Mouse (Mus musculus) gastrocnemius, adult 8-10 months (tissue): ENCODE results near the gene Dppa4. TPM values are rescaled to one million over a fixed set of nuclear protein-coding genes. Genes with fewer than 3 reads are reported as not detected.

ENCODE experiments used
- DNase-seq, 2 experiments: peaks; one replicate each; pipeline ENCODE4 v3.0.0; 2022; ENCODE audit warnings: low spot score in 2 of 2
- total RNA-seq, 4 experiments: library from RNA; stranded (reverse); gene quantifications; 2 replicates each; pipeline ENCODE4 v1.2.4; 2022

Dppa4 gene
- total RNA-seq, 4 experiments from 2014 or later = not detected

- no peak for DNase-seq
Observed at GRCm38 (mm10) chr16:48323602-48324345, 40.2 kb downstream of the Dppa4 start.

- no peak for DNase-seq
Observed at GRCm38 (mm10) chr16:48326903-48327302, 43.4 kb downstream of the Dppa4 start.

GRCm38 (mm10) chr16:48328420-48328819 lies 44.9 kb downstream of the Dppa4 start:
- DNase-seq = no peak

GRCm38 (mm10) chr16:48331822-48332221 lies 48.3 kb downstream of the Dppa4 start:
- DNase-seq = no peak

- no peak for DNase-seq
Observed at GRCm38 (mm10) chr16:48335326-48335725, 51.8 kb downstream of the Dppa4 start.

Other genes with a start within 250 kb of the Dppa4 start
- not detected for gene Dppa2, start 20.2 kb downstream of the Dppa4 start, total RNA-seq
- gene Gm5485, start 128.7 kb downstream of the Dppa4 start, total RNA-seq = not detected
- not detected for gene Morc1, start 147.5 kb downstream of the Dppa4 start, total RNA-seq